Mouse (Mus musculus) right cerebral cortex, postnatal 4 days (tissue): ENCODE measurements around the gene Olfr731.

Experiments used
- DNase-seq: peaks from one replicate; pipeline ENCODE4 v3.0.0-alpha.2; 2022

Olfr731 gene

GRCm38 (mm10) chr14:50241766-50242165 lies at the start of gene Olfr731:
TSS of gene Olfr731 (minus strand) at chr14:50241866.
- no peak for DNase-seq

- DNase-seq = no peak
Observed at GRCm38 (mm10) chr14:50284106-50284505, 42.4 kb upstream of the Olfr731 start, which contains the start of gene Olfr732. TSS of gene Olfr732 (minus strand) at chr14:50284206.

GRCm38 (mm10) chr14:50188098-50188497 lies 53.6 kb downstream of the Olfr731 start, which contains the start of gene Olfr730:
TSS of gene Olfr730 (minus strand) at chr14:50188198.
- DNase-seq = no peak
